Comparison of ENCODE assay signal across 8 mouse cellular contexts in genomic region chr2:144555820-144556552, GRCm38 (mm10). TPM values are rescaled to one million over a fixed set of nuclear protein-coding genes. Genes with fewer than 3 reads are reported as not detected.
DNase-seq lines count a peak whose midpoint lies in the region; ATAC-seq and TF ChIP-seq lines count a peak whose summit lies in the region.

Sec23b (plus strand) TSS chr2:144556229.

- H3K4me1 ChIP-seq in hindbrain, embryonic 13.5 days (replicated peaks) = peaks cover 16% of the 10 kb centered on the region

- H3K4me3 ChIP-seq in hindbrain, embryonic 13.5 days = peak within 1 kb of the TSS; percentile 75

- CTCF ChIA-PET in Patski (lab: Charles Lee) = no interaction called here

- no peak for TF ChIP-seq CTCF in Patski (IDR thresholded peaks at IDR 0.05)

- in situ Hi-C loops in Patski (cut with MboI; ENCODE audit: low pct_unique_long_range_greater_than_20kb) = no loop called here

- peaks cover 16% of the 10 kb centered on the region for H3K36me3 ChIP-seq in hindbrain, embryonic 13.5 days

- POLR2A ChIA-PET in Patski (lab: Charles Lee) = interaction anchor here (0.5 to 1.4 kb wide), 2 partner anchors 9 to 18 kb away, joined by 3 to 6 read pairs; no protein-coding TSS in a partner anchor

- no peaks in the 10 kb centered on the region for H3K27me3 ChIP-seq in Patski
- no peaks in the 10 kb centered on the region for H3K27me3 ChIP-seq in hindbrain, embryonic 13.5 days

- peak; percentile 97 for ATAC-seq in Patski
- peak; percentile 98 for ATAC-seq in hindbrain, embryonic 13.5 days (ENCODE audit: low FRiP score)

- peak within 1 kb of the TSS; percentile 71 for H3K4me2 ChIP-seq in hindbrain, embryonic 13.5 days

- no peaks in the 10 kb centered on the region for H3K9me3 ChIP-seq in hindbrain, embryonic 13.5 days

- peak within 1 kb of the TSS; percentile 79 for H3K9ac ChIP-seq in hindbrain, embryonic 13.5 days

- peak; percentile 86 for DNase-seq in Patski (ENCODE audit: low read depth, low spot score)
- DNase-seq in cerebellum, postnatal 14 days = peak; percentile 96 to 98
- DNase-seq in frontal cortex, postnatal 14 days (ENCODE audit: low spot score in 2 of 2) = peak; percentile 94 to 97
- peak; percentile 84 to 91 for DNase-seq in layer of hippocampus, postnatal 25 days (ENCODE audit: extremely low spot score in 1 of 2, low spot score in 1 of 2)
- DNase-seq in lung, postnatal 25 days (ENCODE audit: low spot score) = peak; percentile 98
- DNase-seq in retina, embryonic 14.5 days (ENCODE audit: low spot score) = peak; percentile 98
- peak; percentile 94 for DNase-seq in thymus, postnatal 4 days

- H3K27ac ChIP-seq in hindbrain, embryonic 13.5 days = peak within 1 kb of the TSS; percentile 79

- under 1% methylated on average over 44 of the region's 44 CpGs for WGBS in hindbrain, embryonic 13.5 days

RNA-seq across cellular contexts. Expression of gene Sec23b, which starts in this region (rescaled TPM):
- polyA plus RNA-seq in Patski (2021) = 117 TPM
- 75.8 and 80.2 TPM in 2 replicates for polyA plus RNA-seq in hindbrain, embryonic 13.5 days (2015; fragmentation: Nextera tagmentation; extraction: Ambion mirVana)
- total RNA-seq in layer of hippocampus, postnatal 25 days (2021) = 10 to 100 TPM; 47.0 to 53.1 TPM

Comparison
In these comparisons a context has a peak if more than half of its experiments do, and no peak if none do; other contexts are left out.
1. Peak in every context shown above with its lines: DNase-seq, ATAC-seq, H3K4me3 ChIP-seq and H3K27ac ChIP-seq.